Comparison of ENCODE assay signal across 9 mouse cellular contexts in the genomic region with DNA sequence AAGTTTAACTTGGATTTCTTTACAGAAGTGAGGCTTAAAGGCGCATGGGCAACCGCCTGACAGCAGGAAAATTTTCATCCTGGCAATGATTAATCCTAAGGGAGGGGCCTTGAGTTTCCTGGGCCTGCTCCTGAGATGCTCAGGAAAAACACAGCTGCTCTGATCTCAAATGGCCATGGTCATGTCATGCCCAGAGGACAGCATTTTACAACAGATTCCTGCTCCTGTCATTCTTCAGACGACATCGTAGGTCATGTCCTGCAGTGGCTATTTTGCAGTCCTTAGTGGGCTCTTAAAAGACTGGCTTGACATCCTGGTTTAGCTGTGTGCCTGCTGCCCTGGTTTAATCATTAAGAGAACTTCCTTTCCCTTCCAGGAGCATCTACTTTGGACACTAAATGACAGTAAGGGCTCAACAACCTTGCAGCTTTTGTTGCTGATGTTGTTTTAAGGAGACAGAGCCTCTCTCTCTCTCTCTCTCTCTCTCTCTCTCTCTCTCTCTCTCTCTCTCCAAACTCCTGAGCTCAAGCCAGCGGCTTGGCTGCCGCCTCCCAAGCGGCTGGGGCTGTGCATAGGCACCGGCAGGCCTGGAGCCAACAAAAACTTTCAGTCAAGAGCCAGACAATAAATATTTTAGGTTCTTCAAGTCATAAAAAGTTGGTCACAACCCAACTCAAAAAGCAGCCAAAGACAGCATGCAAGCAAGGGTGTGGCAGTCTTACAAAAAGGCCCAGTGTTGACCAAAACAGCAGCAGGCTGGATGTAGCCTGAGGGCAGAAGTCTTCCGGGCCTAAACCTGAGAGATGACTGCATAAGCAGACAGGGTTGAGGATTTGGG. TPM values are rescaled to one million over a fixed set of nuclear protein-coding genes. Genes with fewer than 3 reads are reported as not detected.
DNase-seq lines count a peak whose midpoint lies in the region; TF ChIP-seq lines count a peak whose summit lies in the region.
"Had no signal": no experiment of that assay in that cellular context is flagged by ENCODE, and none has a peak within 500 bp of the region (broad histone marks: within the 10 kb centered on the region; RNA-seq: fewer than 3 reads in every experiment).

No protein-coding gene starts in this region.

- TF ChIP-seq CTCF in left cerebral cortex, adult 2 months (IDR thresholded peaks at IDR 0.05): no peak

- no peaks in the 10 kb centered on the region for H3K9me3 ChIP-seq in heart, embryonic 10.5 days

- WGBS in heart, embryonic 10.5 days: 62% methylated on average over 9 of the region's 9 CpGs

- H3K27ac ChIP-seq in heart, embryonic 10.5 days: no peak overlapping the region
- H3K27ac ChIP-seq in left cerebral cortex, adult 2 months: no peak overlapping the region

- H3K4me3 ChIP-seq in heart, embryonic 10.5 days: no peak overlapping the region
- no peak overlapping the region for H3K4me3 ChIP-seq in left cerebral cortex, adult 2 months

- intact Hi-C loops in left cerebral cortex, adult 2 months (cut with DNase I): no loop called here

- peak; percentile 98 for DNase-seq in heart, adult 11 months
- no peak for DNase-seq in heart, embryonic 10.5 days (ENCODE audit: low spot score)
- DNase-seq in gastrocnemius, adult 8-10 months (ENCODE audit: low spot score in 2 of 2): peak; percentile 45 to 68
- peak; percentile 77 to 85 for DNase-seq in kidney, adult 8-10 months
- DNase-seq in lung, postnatal 14 days: peak; percentile 74
- no peak for DNase-seq in natural killer cell, adult 2 months (ENCODE audit: low spot score in 2 of 2)
- no peak for DNase-seq in left cerebral cortex, adult 2 months (ENCODE audit: extremely low spot score in 1 of 2, low spot score in 2 of 2)
- DNase-seq in layer of hippocampus, postnatal 36 days: no peak

- no peaks in the 10 kb centered on the region for H3K27me3 ChIP-seq in heart, embryonic 10.5 days (ENCODE audit: insufficient read depth, poor library complexity, severe bottlenecking)

- H3K4me1 ChIP-seq in heart, embryonic 10.5 days: peaks cover 21% of the 10 kb centered on the region

- H3K36me3 ChIP-seq in heart, embryonic 10.5 days: peaks cover 23% of the 10 kb centered on the region

RNA-seq across cellular contexts. Expression of gene Atp6v0a4, which starts 20.0 kb away (rescaled TPM):
- not detected in 2 replicates for polyA plus RNA-seq in heart, embryonic 10.5 days (2016; fragmentation: Nextera tagmentation; extraction: Ambion mirVana)
- total RNA-seq in gastrocnemius, adult 8-10 months (2022): under 1 TPM; 0.12 to 0.54 (median 0.22) TPM
- 1 to 10 TPM; 2.0 to 2.3 TPM for total RNA-seq in left cerebral cortex, adult 2 months (2021)
- total RNA-seq in layer of hippocampus, postnatal 36 days (2021): 1 to 10 TPM; 1.3 to 1.6 TPM

RNA-seq across cellular contexts. Expression of gene Tmem213, which starts 35.3 kb away (rescaled TPM):
- not detected in 2 replicates for polyA plus RNA-seq in heart, embryonic 10.5 days (2016; fragmentation: Nextera tagmentation; extraction: Ambion mirVana)
- not detected for total RNA-seq in gastrocnemius, adult 8-10 months (2022)
- total RNA-seq in left cerebral cortex, adult 2 months (2021): not detected
- not detected for total RNA-seq in layer of hippocampus, postnatal 36 days (2021)
- polyA plus RNA-seq: frontal cortex, adult 2 months had no signal

Comparison
In these comparisons a context has a peak if more than half of its experiments do, and no peak if none do; other contexts are left out.
1. DNase-seq: peak in heart, adult 11 months (single experiment), gastrocnemius, adult 8-10 months (2 of 2), kidney, adult 8-10 months (2 of 2) and lung, postnatal 14 days (single experiment); none in heart, embryonic 10.5 days (single experiment), natural killer cell, adult 2 months (0 of 2), left cerebral cortex, adult 2 months (0 of 2) and layer of hippocampus, postnatal 36 days (0 of 2).